Mouse (Mus musculus) spleen, adult 2 months (tissue): ENCODE measurements around the gene Slc15a4.

Experiments
- CTCF ChIP-seq: fragments of 200-500 bp; IDR thresholded peaks from 2 replicates; pipeline ENCODE4 v1.5.1; 2011; ENCODE audit warnings: mild to moderate bottlenecking, inconsistent platforms; ENCODE audit not compliant: insufficient read depth, insufficient read length, insufficient replicate concordance; ENCODE audit errors: extremely low read depth
- POLR2A ChIP-seq: fragments of 200-500 bp; IDR thresholded peaks from 2 replicates; pipeline ENCODE4 v1.6.1; 2011; ENCODE audit warnings: low read depth, low read length, inconsistent platforms

GRCm38 (mm10) chr5:127609191-127609714 lies 23.4 kb downstream of the Slc15a4 start:
- TF ChIP-seq CTCF = no peak
- no peak for TF ChIP-seq POLR2A
